Mouse (Mus musculus): ENCODE measurements at regions not wholly inside any gene's neighbourhood (a gene's known extent, or its start where the extent isn't known, plus 50 kb on each side); places are given as distances from the start of the nearest gene placed in this dataset.

DNA sequence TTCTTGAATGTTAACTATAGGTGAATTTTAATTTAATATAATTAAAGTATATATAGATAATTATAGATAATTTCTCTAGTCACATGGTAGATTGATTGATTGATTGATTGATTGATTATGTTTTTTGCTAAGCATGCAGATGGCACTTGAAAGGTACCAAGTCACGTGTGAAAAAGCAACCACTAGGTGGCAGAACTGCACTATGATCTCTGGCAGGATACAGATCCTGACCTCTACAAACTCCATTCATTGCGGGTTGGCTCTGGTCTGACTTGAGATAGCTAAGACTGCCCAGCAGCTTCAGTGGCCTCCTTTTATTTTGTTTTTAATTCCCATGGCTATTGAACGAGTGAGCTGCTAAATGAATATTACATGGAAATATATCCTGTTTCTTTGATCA, 229.7 kb upstream of the Grm3 start:
- Histone ChIP-seq H3K27me3 (replicated peaks) (no peaks in the 10 kb centered on the region), H3K36me3 (no peaks in the 10 kb centered on the region), H3K4me1 (no peaks in the 10 kb centered on the region), H3K4me2 (replicated peaks) (no peak overlapping the region), H3K4me3 (no peak overlapping the region), H3K9me3 (no peaks in the 10 kb centered on the region), H3K27ac (no peak overlapping the region), H3K9ac (no peak overlapping the region)
- peak; percentile 77; the same call in 1 of the 2 replicates for ATAC-seq (ENCODE audit: low FRiP score, low read depth)
- whole genome bisulfite sequencing = 15% methylated on average over 3 of the region's 3 CpGs

DNA sequence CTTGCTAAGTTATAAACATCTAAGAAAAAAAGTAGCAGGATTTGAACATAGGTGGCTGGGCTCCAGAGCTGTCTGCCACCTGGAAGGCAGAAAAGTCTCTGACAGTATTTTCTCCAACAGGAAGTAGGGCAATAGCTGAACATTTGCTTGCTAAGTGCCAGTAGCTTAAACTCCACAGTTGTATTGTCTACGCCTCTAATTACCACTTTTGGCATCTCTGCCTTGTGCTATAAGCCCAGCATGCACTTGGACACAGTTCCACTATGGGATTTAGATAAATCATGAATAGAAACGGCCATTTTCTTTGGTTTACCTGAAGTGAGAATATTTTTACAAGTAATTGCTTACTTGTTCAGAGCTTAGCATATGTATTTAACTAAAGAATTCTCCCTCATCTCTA, 213.8 kb upstream of the Grm3 start:
- no peak overlapping the region for H3K27ac ChIP-seq
- H3K9ac ChIP-seq = no peak overlapping the region
- no peak for ATAC-seq (ENCODE audit: low FRiP score, low read depth)
- no peak overlapping the region for H3K4me2 ChIP-seq (replicated peaks)
- no peaks in the 10 kb centered on the region for H3K36me3 ChIP-seq
- no peaks in the 10 kb centered on the region for H3K9me3 ChIP-seq
- H3K4me3 ChIP-seq = no peak overlapping the region
- WGBS = 79% methylated on average over 2 of the region's 2 CpGs
- H3K4me1 ChIP-seq = no peaks in the 10 kb centered on the region
- H3K27me3 ChIP-seq (replicated peaks) = no peaks in the 10 kb centered on the region

DNA sequence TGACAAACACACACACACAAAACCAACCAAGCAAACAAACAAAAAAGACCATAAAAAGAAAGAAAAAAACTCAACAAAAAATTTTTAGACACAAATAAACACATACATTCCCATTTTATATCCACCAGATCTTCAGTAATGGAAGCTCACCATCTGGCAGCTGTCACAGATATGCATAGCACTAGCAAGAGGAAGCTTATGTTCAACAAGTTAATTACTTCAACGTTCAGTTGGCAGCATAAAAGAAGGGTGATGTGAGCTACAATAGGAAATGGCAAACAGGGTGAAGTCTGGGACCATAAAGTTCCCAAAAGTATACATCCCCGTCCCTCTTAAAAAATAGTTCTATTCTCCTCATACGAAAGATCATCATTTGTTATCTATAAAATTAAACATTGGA, 188.0 kb upstream of the Grm3 start:
- 77% methylated on average over 3 of the region's 3 CpGs for WGBS
- H3K27ac ChIP-seq = no peak overlapping the region
- H3K4me3 ChIP-seq = no peak overlapping the region
- no peak overlapping the region for H3K4me2 ChIP-seq (replicated peaks)
- H3K9me3 ChIP-seq = no peaks in the 10 kb centered on the region
- no peak for ATAC-seq (ENCODE audit: low FRiP score, low read depth)
- no peaks in the 10 kb centered on the region for H3K36me3 ChIP-seq
- H3K9ac ChIP-seq = no peak overlapping the region
- H3K4me1 ChIP-seq = no peaks in the 10 kb centered on the region
- H3K27me3 ChIP-seq (replicated peaks) = no peaks in the 10 kb centered on the region

DNA sequence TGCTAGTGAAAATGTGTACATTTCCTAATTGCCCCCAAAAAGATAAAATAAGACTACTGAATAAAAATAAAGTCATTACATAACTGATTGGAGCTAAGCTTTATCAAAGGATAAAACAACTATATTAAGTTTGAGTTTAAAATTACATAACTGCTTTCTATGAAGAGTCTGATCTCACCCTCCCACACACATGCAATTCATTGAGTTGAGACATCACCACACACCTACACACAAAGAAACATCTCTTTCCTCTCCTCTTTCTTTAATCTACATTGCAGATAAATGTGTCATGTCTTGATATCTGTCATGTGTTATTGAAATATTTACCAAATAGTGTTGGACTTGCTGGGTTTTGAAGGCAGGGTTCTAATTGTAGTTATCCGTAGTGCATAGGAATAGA, 186.8 kb upstream of the Grm3 start:
- ATAC-seq (ENCODE audit: low FRiP score, low read depth) = no peak
- Histone ChIP-seq H3K9me3 (no peaks in the 10 kb centered on the region), H3K9ac (no peak overlapping the region), H3K36me3 (no peaks in the 10 kb centered on the region), H3K4me1 (no peaks in the 10 kb centered on the region), H3K4me2 (replicated peaks) (no peak overlapping the region), H3K4me3 (no peak overlapping the region), H3K27ac (no peak overlapping the region), H3K27me3 (replicated peaks) (no peaks in the 10 kb centered on the region)
- WGBS = 87% methylated on average over 1 of the region's 1 CpGs

DNA sequence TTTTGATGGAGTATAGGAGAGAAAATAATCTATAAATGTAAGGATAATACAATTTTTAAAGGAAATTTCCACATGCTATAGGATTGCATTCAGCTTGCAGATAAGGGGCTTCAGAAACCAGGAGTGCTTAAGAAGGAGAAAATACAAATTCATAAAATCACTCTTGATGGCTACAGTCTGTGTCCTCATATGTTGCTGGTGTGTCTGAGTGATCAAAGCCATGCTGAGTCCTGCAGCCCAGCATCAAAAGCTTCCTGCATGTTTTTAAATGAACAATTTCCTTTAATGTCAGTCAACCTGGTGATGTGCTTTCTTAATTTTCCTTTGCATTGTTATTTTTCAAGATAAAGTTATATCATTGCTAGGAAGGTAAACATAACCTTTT, 186.1 kb upstream of the Grm3 start:
- Histone ChIP-seq H3K9me3 (no peaks in the 10 kb centered on the region), H3K27me3 (replicated peaks) (no peaks in the 10 kb centered on the region), H3K9ac (no peak overlapping the region), H3K27ac (no peak overlapping the region), H3K4me3 (no peak overlapping the region), H3K4me2 (replicated peaks) (no peak overlapping the region), H3K36me3 (no peaks in the 10 kb centered on the region), H3K4me1 (no peaks in the 10 kb centered on the region)
- ATAC-seq (ENCODE audit: low FRiP score, low read depth) = no peak

DNA sequence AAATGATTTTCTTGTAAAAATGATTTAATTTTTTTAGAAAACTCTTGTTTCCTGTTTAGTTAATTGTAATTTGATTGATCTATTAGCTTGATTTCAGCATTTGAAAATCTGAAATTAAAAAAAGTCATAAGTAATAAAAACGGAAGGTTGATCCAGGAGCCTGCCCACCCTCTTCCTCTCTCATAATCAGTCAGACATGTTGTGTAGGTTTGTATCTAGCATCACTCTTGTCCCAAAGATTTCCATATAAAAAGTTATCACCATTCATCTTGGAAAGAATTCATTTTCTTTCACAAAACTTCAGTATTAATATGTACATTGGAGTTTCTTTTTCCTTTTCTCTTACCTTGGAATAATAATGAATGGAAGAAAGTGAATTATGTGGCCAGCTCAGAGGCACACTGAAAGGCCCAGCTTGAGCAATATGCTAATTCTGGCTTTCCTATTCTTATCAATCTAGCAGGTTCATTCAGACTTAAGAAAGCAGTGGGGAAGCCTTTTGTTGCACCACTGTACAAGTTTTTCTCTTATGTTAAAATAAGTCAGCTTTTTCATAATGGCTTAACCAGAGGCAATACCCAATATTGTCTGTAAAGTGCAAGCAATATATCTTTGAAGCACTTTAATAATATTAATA, 185.6 kb upstream of the Grm3 start:
- Histone ChIP-seq H3K4me1 (no peaks in the 10 kb centered on the region), H3K27me3 (replicated peaks) (no peaks in the 10 kb centered on the region), H3K27ac (no peak overlapping the region), H3K4me2 (replicated peaks) (no peak overlapping the region), H3K4me3 (no peak overlapping the region), H3K36me3 (no peaks in the 10 kb centered on the region), H3K9me3 (no peaks in the 10 kb centered on the region), H3K9ac (no peak overlapping the region)
- no peak for ATAC-seq (ENCODE audit: low FRiP score, low read depth)
- 71% methylated on average over 1 of the region's 1 CpGs for WGBS

DNA sequence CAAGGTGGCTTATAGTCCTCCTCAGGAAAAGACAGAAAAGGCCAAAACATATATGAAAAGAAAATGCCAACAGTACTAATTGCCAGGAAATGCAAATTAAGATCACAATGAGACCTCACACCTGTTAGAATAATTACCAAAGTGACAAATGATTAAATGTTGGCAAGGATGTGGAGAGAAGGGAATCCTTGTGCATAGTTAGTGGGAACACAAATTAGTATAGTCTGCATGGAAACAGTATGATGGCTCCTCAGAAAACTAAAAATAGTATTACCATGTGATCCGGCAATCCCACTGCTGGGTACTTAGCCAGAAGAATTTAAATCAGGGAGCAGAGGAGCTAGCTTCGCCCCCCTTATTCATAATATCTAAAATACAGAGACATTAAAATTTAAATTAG, 170.3 kb upstream of the Grm3 start:
- WGBS = 87% methylated on average over 2 of the region's 2 CpGs

DNA sequence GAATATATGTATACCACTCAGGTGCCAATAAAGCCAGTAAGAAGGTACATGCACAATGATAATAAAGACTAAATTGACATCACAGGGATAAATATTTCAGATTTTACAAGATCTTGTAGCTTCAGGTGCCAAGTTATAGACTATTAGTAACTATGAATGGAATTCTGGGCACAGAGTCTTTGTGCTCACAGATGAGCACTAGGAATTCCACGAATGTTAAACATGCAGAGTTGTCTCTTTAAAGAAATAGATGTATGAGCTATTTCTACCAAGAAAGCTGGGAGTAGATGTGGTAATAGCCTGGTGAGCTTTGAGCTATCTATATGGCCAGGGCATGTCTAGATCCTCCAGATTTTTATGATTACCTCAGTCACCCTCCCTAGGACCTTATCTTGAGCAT, 153.1 kb upstream of the Grm3 start:
- no peak for ATAC-seq (ENCODE audit: low FRiP score, low read depth)
- 67% methylated on average over 1 of the region's 1 CpGs for WGBS
- no peaks in the 10 kb centered on the region for H3K27me3 ChIP-seq (replicated peaks)

More for the DNA sequence above, 170.3 kb upstream of the Grm3 start:
- no peaks in the 10 kb centered on the region for H3K36me3 ChIP-seq
- ATAC-seq (ENCODE audit: low FRiP score, low read depth) = no peak
- H3K4me3 ChIP-seq = no peak overlapping the region
- no peak overlapping the region for H3K27ac ChIP-seq
- H3K4me1 ChIP-seq = no peaks in the 10 kb centered on the region
- H3K27me3 ChIP-seq (replicated peaks) = no peaks in the 10 kb centered on the region
- H3K9ac ChIP-seq = no peak overlapping the region
- H3K4me2 ChIP-seq (replicated peaks) = no peak overlapping the region
- H3K9me3 ChIP-seq = no peaks in the 10 kb centered on the region

DNA sequence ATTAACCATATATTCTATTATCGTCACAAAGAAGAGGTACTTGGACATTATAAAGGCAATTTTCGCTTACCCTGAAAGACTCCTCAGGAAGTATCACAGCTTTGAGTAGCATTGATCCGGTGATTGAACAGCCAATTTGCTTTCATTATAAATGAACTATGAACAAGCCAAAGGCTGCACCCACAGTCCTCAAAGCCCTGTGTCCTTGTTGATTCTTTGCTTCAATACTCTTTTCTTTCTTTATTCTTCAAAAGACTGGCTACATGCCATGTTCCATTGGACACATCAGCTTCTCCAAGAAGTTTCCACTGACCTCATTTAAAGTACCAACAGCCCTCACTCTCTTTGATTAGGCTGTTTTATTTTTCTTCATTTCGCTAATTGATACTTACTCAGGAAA, 144.1 kb upstream of the Grm3 start:
- no peaks in the 10 kb centered on the region for H3K36me3 ChIP-seq
- no peak overlapping the region for H3K9ac ChIP-seq
- H3K4me3 ChIP-seq = no peak overlapping the region
- WGBS = 85% methylated on average over 4 of the region's 4 CpGs
- ATAC-seq (ENCODE audit: low FRiP score, low read depth) = no peak
- H3K9me3 ChIP-seq = no peaks in the 10 kb centered on the region
- no peak overlapping the region for H3K4me2 ChIP-seq (replicated peaks)
- H3K27me3 ChIP-seq (replicated peaks) = no peaks in the 10 kb centered on the region
- H3K27ac ChIP-seq = no peak overlapping the region
- H3K4me1 ChIP-seq = no peaks in the 10 kb centered on the region

More for the DNA sequence above, 153.1 kb upstream of the Grm3 start:
- Histone ChIP-seq H3K9ac (no peak overlapping the region), H3K9me3 (no peaks in the 10 kb centered on the region), H3K4me1 (no peaks in the 10 kb centered on the region), H3K4me2 (replicated peaks) (no peak overlapping the region), H3K4me3 (no peak overlapping the region), H3K36me3 (no peaks in the 10 kb centered on the region), H3K27ac (no peak overlapping the region)

DNA sequence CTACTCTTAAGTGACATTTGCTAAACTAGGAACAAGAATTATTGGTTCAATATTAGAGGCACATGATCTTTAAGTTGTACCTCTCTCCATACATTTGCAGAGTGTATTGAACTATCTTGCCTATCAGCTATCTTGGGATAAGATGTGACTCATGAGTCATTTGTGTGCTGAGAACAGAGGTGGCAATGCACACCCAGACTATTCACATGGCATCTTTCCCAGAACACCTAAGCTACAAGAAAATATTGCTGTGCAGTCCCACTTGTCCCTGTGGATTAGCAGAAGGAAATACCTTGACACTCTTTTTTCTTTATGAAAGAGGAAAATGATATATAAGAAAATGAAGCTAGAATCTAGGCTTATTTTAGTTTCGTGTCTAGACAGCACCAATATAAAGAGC, 104.8 kb upstream of the Grm3 start:
- Histone ChIP-seq H3K4me3 (no peak overlapping the region), H3K9ac (no peak overlapping the region), H3K4me2 (replicated peaks) (no peak overlapping the region), H3K27ac (no peak overlapping the region), H3K4me1 (no peaks in the 10 kb centered on the region), H3K27me3 (replicated peaks) (no peaks in the 10 kb centered on the region), H3K9me3 (no peaks in the 10 kb centered on the region), H3K36me3 (no peaks in the 10 kb centered on the region)
- WGBS = 80% methylated on average over 1 of the region's 1 CpGs
- ATAC-seq (ENCODE audit: low FRiP score, low read depth) = no peak

DNA sequence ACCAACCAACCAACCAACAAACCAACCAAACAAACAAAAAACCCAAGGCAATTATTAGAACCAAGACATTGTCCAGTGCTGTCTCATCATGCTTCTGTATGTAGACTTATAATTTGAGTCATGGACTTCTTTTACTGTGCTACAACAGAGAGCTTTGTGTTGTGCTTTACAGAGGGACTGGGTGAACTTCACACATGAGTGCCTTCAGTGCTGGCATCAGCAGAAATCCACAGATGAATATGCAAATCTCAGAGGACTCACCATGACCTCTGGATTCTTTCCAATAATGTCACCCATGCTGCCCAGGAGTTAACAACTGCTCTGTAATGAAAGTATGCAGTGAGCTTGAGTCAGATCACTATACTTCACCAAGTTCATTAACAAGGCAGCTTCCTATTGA, 76.7 kb upstream of the Grm3 start:
- Histone ChIP-seq H3K27me3 (replicated peaks) (no peaks in the 10 kb centered on the region), H3K4me2 (replicated peaks) (no peak overlapping the region), H3K27ac (no peak overlapping the region), H3K9ac (no peak overlapping the region), H3K9me3 (no peaks in the 10 kb centered on the region), H3K36me3 (no peaks in the 10 kb centered on the region), H3K4me3 (no peak overlapping the region), H3K4me1 (no peaks in the 10 kb centered on the region)
- ATAC-seq (ENCODE audit: low FRiP score, low read depth) = no peak

DNA sequence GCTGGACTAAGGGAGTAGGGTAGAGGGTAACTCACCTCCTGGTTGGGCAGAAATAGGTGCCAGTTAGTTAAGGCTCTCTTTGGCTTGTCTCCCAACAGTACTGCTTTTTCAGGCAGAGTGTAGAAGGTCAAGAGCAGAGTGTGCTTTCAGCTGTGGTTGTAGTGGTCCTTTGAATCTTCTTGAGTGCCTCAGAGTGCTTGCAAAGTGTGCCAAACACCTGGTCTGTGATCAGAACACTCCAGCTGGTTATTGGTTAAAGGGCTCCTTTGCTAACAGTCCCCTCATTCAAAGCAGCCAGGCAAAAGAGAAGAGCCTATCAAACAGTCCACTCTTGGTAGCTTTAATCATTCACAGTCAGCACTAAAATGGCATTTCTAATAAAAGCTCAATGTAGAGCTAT, 56.1 kb upstream of the Grm3 start:
- no peak for ATAC-seq (ENCODE audit: low FRiP score, low read depth)
- Histone ChIP-seq H3K27ac (no peak overlapping the region), H3K4me1 (no peaks in the 10 kb centered on the region), H3K27me3 (replicated peaks) (no peaks in the 10 kb centered on the region), H3K9me3 (no peaks in the 10 kb centered on the region), H3K36me3 (no peaks in the 10 kb centered on the region), H3K9ac (no peak overlapping the region), H3K4me3 (no peak overlapping the region), H3K4me2 (replicated peaks) (no peak overlapping the region)

All from neural tube, embryonic 12.5 days (tissue).